8 mouse cellular contexts compared by ENCODE assay signal in the genomic region with DNA sequence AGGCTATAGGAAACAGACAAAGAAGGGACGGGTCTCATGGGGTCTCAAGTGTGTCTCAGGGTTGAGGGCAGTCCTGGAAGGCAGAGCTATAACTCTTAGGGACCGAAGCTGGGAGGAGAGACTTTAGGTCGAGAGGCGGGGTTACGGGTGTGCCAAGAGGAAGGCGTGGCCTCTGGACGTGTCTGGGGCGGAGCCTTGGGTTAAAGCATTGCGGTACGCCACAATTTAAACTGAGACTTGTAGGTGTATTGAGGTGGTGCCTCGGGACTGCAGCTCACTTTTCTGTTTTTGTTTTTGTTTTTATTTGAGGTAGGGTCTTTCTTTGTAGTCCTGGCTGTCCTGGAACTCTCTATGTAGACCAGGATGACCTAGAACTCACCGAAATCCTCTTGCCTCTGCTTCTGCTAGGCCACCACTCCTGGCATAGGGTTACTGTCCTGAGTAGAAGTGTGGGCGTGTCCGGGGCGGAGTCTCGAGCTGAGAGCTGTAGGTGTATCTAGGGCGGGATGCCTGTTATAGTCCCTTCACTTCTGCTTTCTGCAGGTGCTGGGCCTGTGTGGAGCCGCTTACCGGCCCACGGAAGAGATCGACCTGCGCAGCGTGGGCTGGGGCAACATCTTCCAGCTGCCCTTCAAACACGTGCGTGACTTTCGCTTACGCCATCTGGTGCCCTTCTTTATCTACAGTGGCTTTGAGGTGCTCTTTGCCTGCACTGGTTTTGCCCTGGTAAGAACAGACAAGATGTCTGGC. TPM values are rescaled to one million over a fixed set of nuclear protein-coding genes. Genes with fewer than 3 reads are reported as not detected.
DNase-seq lines count a peak whose midpoint lies in the region; ATAC-seq and TF ChIP-seq lines count a peak whose summit lies in the region.

No protein-coding gene starts in this region.

- TF ChIP-seq EP300 in CH12.LX (IDR thresholded peaks at IDR 0.05; ENCODE audit: low read length): no peak
- no peak for TF ChIP-seq EP300 in liver, embryonic 14.5 days (IDR thresholded peaks at IDR 0.05; ENCODE audit: low read depth)

- H3K27ac ChIP-seq in CH12.LX (ENCODE audit: insufficient read depth, low read depth): peak overlapping the region; percentile 14; the same call in 1 of the 2 replicates
- H3K27ac ChIP-seq in liver, embryonic 14.5 days: no peak overlapping the region

- peaks cover 31 to 73% of the 10 kb centered on the region in 2 experiments for H3K36me3 ChIP-seq in CH12.LX (replicated peaks in 1 of 2; ENCODE audit: control insufficient read depth in 1 of 2, insufficient read depth in 1 of 2, low read length in 1 of 2)
- H3K36me3 ChIP-seq in liver, embryonic 14.5 days (replicated peaks; ENCODE audit: control insufficient read depth, insufficient read depth, low read depth): no peaks in the 10 kb centered on the region

- dilution Hi-C loops in CH12.LX (cut with MboI; ENCODE audit: extremely low pct_ligation_motif_present, extremely low pct_unique_long_range_greater_than_20kb, low sequenced_read_pairs): no loop called here

- peak; percentile 14 for TF ChIP-seq RAD21 in CH12.LX (IDR thresholded peaks at IDR 0.05; ENCODE audit: low read depth, low read length)

- WGBS in liver, embryonic 14.5 days (ENCODE audit: insufficient replicate concordance): 12% methylated on average over 27 of the region's 27 CpGs

- peaks cover 20 to 72% of the 10 kb centered on the region in 2 experiments for H3K4me1 ChIP-seq in CH12.LX (ENCODE audit: control insufficient read depth in 1 of 2, insufficient read depth in 2 of 2)
- peaks cover 0 to 13% of the 10 kb centered on the region in 2 experiments; a peak in 2 of 4 replicates for H3K4me1 ChIP-seq in liver, embryonic 14.5 days (replicated peaks; ENCODE audit: control insufficient read depth in 2 of 2, insufficient read depth in 2 of 2, low read length in 1 of 2)

- peak; percentile 60; the same call in 1 of the 2 replicates for TF ChIP-seq POLR2A in CH12.LX (IDR thresholded peaks at IDR 0.05; ENCODE audit: low read depth, low read length)

- peak in 1 of 2 experiments; percentile 21; a peak in 1 of 4 replicates for TF ChIP-seq CTCF in CH12.LX (conservative IDR thresholded peaks at IDR 0.05 in 1 of 2, IDR thresholded peaks at IDR 0.05 in 1 of 2; ENCODE audit: low read depth in 2 of 2, low read length in 2 of 2)
- no peak for TF ChIP-seq CTCF in liver, embryonic 14.5 days (IDR thresholded peaks at IDR 0.05; ENCODE audit: low read depth)

- peak; percentile 71 for ATAC-seq in inflammation-experienced regulatory T-cells, adult 6 months
- peak; percentile 85 for ATAC-seq in liver, embryonic 14.5 days (ENCODE audit: insufficient read depth)

- H3K4me3 ChIP-seq in CH12.LX (replicated peaks in 1 of 3; ENCODE audit: low read depth in 2 of 3, low read length in 2 of 3, poor library complexity in 1 of 3): peak overlapping the region in 2 of 3 experiments; percentile 8 to 37
- H3K4me3 ChIP-seq in liver, embryonic 14.5 days (ENCODE audit: insufficient read depth in 1 of 2, low read depth in 2 of 2, low read length in 2 of 2): peak overlapping the region; percentile 23 to 24

- in situ Hi-C loops in CH12.LX (cut with MboI; ENCODE audit: low pct_ligation_motif_present, low pct_unique_long_range_greater_than_20kb, low sequenced_read_pairs): loop anchor here (5.0 kb wide), 1 partner anchor 36 kb away; a partner anchor contains a TSS

- H3K79me2 ChIP-seq in CH12.LX (replicated peaks; ENCODE audit: control insufficient read depth, extremely low read depth, insufficient read depth, poor library complexity, severe bottlenecking): no peaks in the 10 kb centered on the region

- no peaks in the 10 kb centered on the region for H3K9me3 ChIP-seq in CH12.LX (replicated peaks; ENCODE audit: low read length)
- no peaks in the 10 kb centered on the region for H3K9me3 ChIP-seq in liver, embryonic 14.5 days (ENCODE audit: control insufficient read depth, low read length)

- DNase-seq in CH12.LX (ENCODE audit: extremely low read depth): peak; percentile 86
- DNase-seq in WW6 (ENCODE audit: low read depth, low spot score): peak; percentile 74
- peak; percentile 50 to 67 (median 55) for DNase-seq in liver, embryonic 14.5 days (ENCODE audit: low read depth in 3 of 3, low spot score in 3 of 3)
- DNase-seq in spleen, postnatal 36 days (ENCODE audit: low spot score in 2 of 2): peak; percentile 91 to 93
- DNase-seq in cerebellum, adult 8-10 months: no peak
- no peak for DNase-seq in right cerebral cortex, postnatal 25 days
- DNase-seq in ovary, postnatal 10 days (ENCODE audit: low spot score): no peak

- H3K9ac ChIP-seq in CH12.LX (ENCODE audit: insufficient read depth, low read depth): no peak overlapping the region
- no peak overlapping the region for H3K9ac ChIP-seq in liver, embryonic 14.5 days (replicated peaks)

- H3K4me2 ChIP-seq in CH12.LX (ENCODE audit: insufficient read depth, low read depth, poor library complexity, severe bottlenecking): peak overlapping the region; percentile 22; the same call in 1 of the 2 replicates
- peak overlapping the region; percentile 58 for H3K4me2 ChIP-seq in liver, embryonic 14.5 days (ENCODE audit: low read depth)

- no peaks in the 10 kb centered on the region for H3K27me3 ChIP-seq in CH12.LX (replicated peaks)
- no peaks in the 10 kb centered on the region for H3K27me3 ChIP-seq in liver, embryonic 14.5 days (ENCODE audit: control insufficient read depth, insufficient read depth, low read length)

TF ChIP-seq in CH12.LX, 34 proteins besides CTCF, POLR2A, EP300 and RAD21 (continues in another document):
- no peak for TF ChIP-seq MAFK (IDR thresholded peaks at IDR 0.05; ENCODE audit: insufficient replicate concordance, low read length)
- TF ChIP-seq MXI1 (IDR thresholded peaks at IDR 0.05; ENCODE audit: low read depth, low read length): peak; percentile 87
- no peak for TF ChIP-seq MAZ (IDR thresholded peaks at IDR 0.05; ENCODE audit: low read depth, low read length)
- TF ChIP-seq GABPA (IDR thresholded peaks at IDR 0.05; ENCODE audit: insufficient replicate concordance, low read depth, low read length): no peak
- no peak for TF ChIP-seq PAX5 (IDR thresholded peaks at IDR 0.05; ENCODE audit: low read length)
- TF ChIP-seq ZKSCAN1 (IDR thresholded peaks at IDR 0.05; ENCODE audit: borderline replicate concordance, low read depth, low read length): no peak
- peak; percentile 89 for TF ChIP-seq MYC (IDR thresholded peaks at IDR 0.05; ENCODE audit: low read depth, low read length)
- no peak for TF ChIP-seq POLR2AphosphoS2 (IDR thresholded peaks at IDR 0.05; ENCODE audit: low read depth, low read length)
- TF ChIP-seq TBP (conservative IDR thresholded peaks at IDR 0.05; ENCODE audit: low read depth, low read length): no peak
- TF ChIP-seq ZMIZ1 (IDR thresholded peaks at IDR 0.05; ENCODE audit: low read depth, low read length): no peak
- TF ChIP-seq NRF1 (IDR thresholded peaks at IDR 0.05; ENCODE audit: low read depth, low read length): peak; percentile 61
- TF ChIP-seq SMC3 (IDR thresholded peaks at IDR 0.05; ENCODE audit: low read depth, low read length): peak; percentile 47
- TF ChIP-seq TCF12 (IDR thresholded peaks at IDR 0.05; ENCODE audit: low read depth, low read length): peak; percentile 62; the same call in 1 of the 2 replicates
- TF ChIP-seq ZNF384 (IDR thresholded peaks at IDR 0.05; ENCODE audit: low read depth, low read length): no peak
- no peak for TF ChIP-seq E2F4 (IDR thresholded peaks at IDR 0.05; ENCODE audit: insufficient replicate concordance, low read depth, low read length)
- TF ChIP-seq ETS1 (conservative IDR thresholded peaks at IDR 0.05; ENCODE audit: low read depth, low read length): no peak; the same call in 1 of the 2 replicates
- peak; percentile 75 for TF ChIP-seq SIN3A (IDR thresholded peaks at IDR 0.05; ENCODE audit: low read length)
- TF ChIP-seq HCFC1 (IDR thresholded peaks at IDR 0.05; ENCODE audit: low read depth, low read length): no peak

RNA-seq across cellular contexts. Expression of a gene that starts 8.2 kb away (rescaled TPM):
- total RNA-seq in CH12.LX (2012; rRNA removed) (77.9 and 84.7 TPM in 2 replicates), CH12.LX (2014; rRNA removed) (72.7 and 82.3 TPM in 2 replicates)
- polyA plus RNA-seq in CH12.LX (2012; ENCODE audit: insufficient read length, low read depth): 105 and 117 TPM in 2 replicates
- 10 to 100 TPM; 23.5 to 38.0 (median 26.2) TPM for polyA plus RNA-seq in inflammation-experienced regulatory T-cells, adult 6 months (2017; shearing (Covaris generic))
- 19.8 and 22.8 TPM in 2 replicates for polyA plus RNA-seq in liver, embryonic 14.5 days (2012; rRNA removed)
- 14.7 and 15.1 TPM in 2 replicates for polyA plus RNA-seq in liver, embryonic 14.5 days (2014; fragmentation: Nextera tagmentation; extraction: Ambion mirVana)

RNA-seq across cellular contexts. Expression of a gene that starts 13.6 kb away (rescaled TPM):
- total RNA-seq in CH12.LX (2012; rRNA removed) (5.7 and 8.1 TPM in 2 replicates), CH12.LX (2014; rRNA removed) (3.7 and 5.9 TPM in 2 replicates)
- polyA plus RNA-seq in CH12.LX (2012; ENCODE audit: insufficient read length, low read depth): 7.4 and 8.1 TPM in 2 replicates
- under 1 TPM in 1 of 3 experiments, not detected in 2; 0.36 TPM for polyA plus RNA-seq in inflammation-experienced regulatory T-cells, adult 6 months (2017; shearing (Covaris generic))
- polyA plus RNA-seq in liver, embryonic 14.5 days (2012; rRNA removed): 3.3 and 3.6 TPM in 2 replicates
- polyA plus RNA-seq in liver, embryonic 14.5 days (2014; fragmentation: Nextera tagmentation; extraction: Ambion mirVana): 4.9 and 5.3 TPM in 2 replicates

RNA-seq across cellular contexts. Expression of a gene that starts 15.3 kb away (rescaled TPM):
- total RNA-seq in CH12.LX (2012; rRNA removed) (not detected in 2 replicates), CH12.LX (2014; rRNA removed) (not detected in 2 replicates)
- polyA plus RNA-seq in CH12.LX (2012; ENCODE audit: insufficient read length, low read depth): not detected in 2 replicates
- polyA plus RNA-seq in inflammation-experienced regulatory T-cells, adult 6 months (2017; shearing (Covaris generic)): not detected
- 0.02 and 0.04 TPM in 2 replicates for polyA plus RNA-seq in liver, embryonic 14.5 days (2012; rRNA removed)
- not detected in 2 replicates for polyA plus RNA-seq in liver, embryonic 14.5 days (2014; fragmentation: Nextera tagmentation; extraction: Ambion mirVana)

RNA-seq across cellular contexts. Expression of a gene that starts 29.0 kb away (rescaled TPM):
- total RNA-seq in CH12.LX (2012; rRNA removed) (not detected in 2 replicates), CH12.LX (2014; rRNA removed) (not detected in 2 replicates)
- polyA plus RNA-seq in CH12.LX (2012; ENCODE audit: insufficient read length, low read depth): not detected in 2 replicates
- not detected for polyA plus RNA-seq in inflammation-experienced regulatory T-cells, adult 6 months (2017; shearing (Covaris generic))
- polyA plus RNA-seq in liver, embryonic 14.5 days (2012; rRNA removed): 0.32 and 0.33 TPM in 2 replicates
- 0.48 and 0.56 TPM in 2 replicates for polyA plus RNA-seq in liver, embryonic 14.5 days (2014; fragmentation: Nextera tagmentation; extraction: Ambion mirVana)

RNA-seq across cellular contexts. Expression of a gene that starts 30.6 kb away (rescaled TPM):
- 216 TPM in 2 replicates for total RNA-seq in CH12.LX (2012; rRNA removed)
- 196 and 248 TPM in 2 replicates for total RNA-seq in CH12.LX (2014; rRNA removed)
- polyA plus RNA-seq in CH12.LX (2012; ENCODE audit: insufficient read length, low read depth): 182 and 195 TPM in 2 replicates
- 100 to 1,000 TPM; 219 to 266 (median 256) TPM for polyA plus RNA-seq in inflammation-experienced regulatory T-cells, adult 6 months (2017; shearing (Covaris generic))
- polyA plus RNA-seq in liver, embryonic 14.5 days (2012; rRNA removed): 118 and 126 TPM in 2 replicates
- 209 and 219 TPM in 2 replicates for polyA plus RNA-seq in liver, embryonic 14.5 days (2014; fragmentation: Nextera tagmentation; extraction: Ambion mirVana)

Comparison
In these comparisons a context has a peak if more than half of its experiments do, and no peak if none do; other contexts are left out.
1. DNase-seq: peak in CH12.LX (single experiment), WW6 (single experiment), liver, embryonic 14.5 days (3 of 3) and spleen, postnatal 36 days (2 of 2); none in cerebellum, adult 8-10 months (single experiment), right cerebral cortex, postnatal 25 days (single experiment) and ovary, postnatal 10 days (single experiment).